Mouse (Mus musculus) hindbrain, embryonic 11.5 days (tissue): ENCODE data around the gene Rnf166. TPM values are rescaled to one million over a fixed set of nuclear protein-coding genes. Genes with fewer than 3 reads are reported as not detected.

Source experiments
- ATAC-seq: fragments of 200-750 bp; cut with Nextera tagmentation; 2 replicates; pipeline ENCODE4 v1.8.0; 2017; ENCODE audit warnings: mild to moderate bottlenecking, moderate TSS enrichment, moderate library complexity; ENCODE audit not compliant: low FRiP score
- DNase-seq: peaks from one replicate; pipeline ENCODE4 v3.0.0-alpha.2; 2015; ENCODE audit warnings: low spot score
- H3K27ac ChIP-seq: fragments of 300-500 bp; sonication (generic); 2 replicates; pipeline ENCODE4 v1.5.1; 2014; ENCODE audit warnings: mild to moderate bottlenecking, low read depth, low read length
- H3K27me3 ChIP-seq: fragments of 300-500 bp; sonication (generic); 2 replicates; pipeline ENCODE4 v1.6.1; 2014; ENCODE audit warnings: mild to moderate bottlenecking, low read length, moderate library complexity, mixed read lengths; ENCODE audit not compliant: control insufficient read depth, insufficient read depth
- H3K36me3 ChIP-seq: fragments of 300-500 bp; sonication (generic); 2 replicates; pipeline ENCODE4 v1.6.1; 2014; ENCODE audit warnings: mild to moderate bottlenecking, low read length, moderate library complexity, mixed read lengths; ENCODE audit not compliant: control insufficient read depth, insufficient read depth
- H3K4me1 ChIP-seq: fragments of 300-500 bp; sonication (generic); replicated peaks from 2 replicates; pipeline ENCODE4 v1.6.1; 2014; ENCODE audit warnings: low read length, mixed read lengths; ENCODE audit not compliant: control insufficient read depth, insufficient read depth
- H3K4me2 ChIP-seq: fragments of 300-500 bp; sonication (generic); replicated peaks from 2 replicates; pipeline ENCODE4 v1.6.1; 2014; ENCODE audit warnings: mild to moderate bottlenecking, low read depth, low read length
- H3K4me3 ChIP-seq: fragments of 300-500 bp; sonication (generic); 2 replicates; pipeline ENCODE4 v1.5.1; 2014; ENCODE audit warnings: low read depth, low read length
- H3K9ac ChIP-seq: fragments of 300-500 bp; sonication (generic); 2 replicates; pipeline ENCODE4 v1.6.1; 2014; ENCODE audit warnings: low read depth, low read length
- H3K9me3 ChIP-seq: fragments of 300-500 bp; sonication (generic); 2 replicates; pipeline ENCODE4 v1.6.1; 2016; ENCODE audit warnings: low read length; ENCODE audit not compliant: control insufficient read depth
- WGBS: fragments of 180-500 bp; shearing (Covaris S2); extraction: QIAGEN DNeasy Blood & Tissue Kit; methylation state at CpG from one replicate; pipeline ENCODE4 v1.1.7; 2014; 5-methylcytosine and 5-hydroxymethylcytosine counted together
- polyA plus RNA-seq: library from polyadenylated mRNA; unstranded; fragments of >200 nt; fragmentation: Nextera tagmentation; extraction: Ambion mirVana; gene quantifications from 2 replicates; pipeline ENCODE4 v1.2.1, GENCODE M21; 2014

Gene Rnf166
- polyA plus RNA-seq, 1 experiment from 2014 or later = 24.2 TPM

- WGBS = 73% methylated on average over 3 of the region's 3 CpGs
- H3K4me3 ChIP-seq = no peak overlapping the region
These were observed 45.2 kb downstream of the Rnf166 start for GRCm38 (mm10) chr8:122430646-122431045.

GRCm38 (mm10) chr8:122430058-122430636 is 45.7 kb downstream of the Rnf166 start:
- H3K27me3 ChIP-seq = no peaks in the 10 kb centered on the region
- H3K4me3 ChIP-seq = no peak overlapping the region
- no peaks in the 10 kb centered on the region for H3K36me3 ChIP-seq
- no peak overlapping the region for H3K4me2 ChIP-seq
- no peaks in the 10 kb centered on the region for H3K9me3 ChIP-seq
- peaks cover 11% of the 10 kb centered on the region; the same call in 1 of the 2 replicates for H3K4me1 ChIP-seq
- H3K9ac ChIP-seq = no peak overlapping the region
- no peak for ATAC-seq
- WGBS = 87% methylated on average over 10 of the region's 10 CpGs
- no peak overlapping the region for H3K27ac ChIP-seq
- DNase-seq = no peak

More at GRCm38 (mm10) chr8:122430646-122431045, 45.2 kb downstream of the Rnf166 start:
- ATAC-seq (no peak), DNase-seq (no peak)
- no peak overlapping the region for H3K9ac ChIP-seq
- no peaks in the 10 kb centered on the region for H3K9me3 ChIP-seq
- no peak overlapping the region for H3K4me2 ChIP-seq
- no peaks in the 10 kb centered on the region for H3K27me3 ChIP-seq
- H3K27ac ChIP-seq = no peak overlapping the region
- H3K4me1 ChIP-seq = peaks cover 11% of the 10 kb centered on the region; the same call in 1 of the 2 replicates
- 0 out of 2 replicates have a peak, but pooled peaks cover 4% of the 10 kb centered on the region for H3K36me3 ChIP-seq

- H3K4me2 ChIP-seq = no peak overlapping the region
- no peaks in the 10 kb centered on the region for H3K27me3 ChIP-seq
- H3K36me3 ChIP-seq = no peaks in the 10 kb centered on the region
- H3K4me1 ChIP-seq = peaks cover 11% of the 10 kb centered on the region; the same call in 1 of the 2 replicates
- H3K4me3 ChIP-seq = no peak overlapping the region
- 87% methylated on average over 9 of the region's 9 CpGs for WGBS
- DNase-seq (no peak), ATAC-seq (no peak)
- H3K27ac ChIP-seq = no peak overlapping the region
- H3K9me3 ChIP-seq = no peaks in the 10 kb centered on the region
- no peak overlapping the region for H3K9ac ChIP-seq
These were observed 47.7 kb downstream of the Rnf166 start for GRCm38 (mm10) chr8:122428163-122428562.

- DNase-seq = no peak
- no peaks in the 10 kb centered on the region for H3K36me3 ChIP-seq
These were observed 48.3 kb downstream of the Rnf166 start for GRCm38 (mm10) chr8:122427607-122428006.

GRCm38 (mm10) chr8:122426145-122426544 is 49.7 kb downstream of the Rnf166 start:
- WGBS = 82% methylated on average over 9 of the region's 9 CpGs
- ATAC-seq (no peak), DNase-seq (no peak)
- Histone ChIP-seq H3K4me3 (no peak overlapping the region), H3K27me3 (no peaks in the 10 kb centered on the region), H3K9ac (no peak overlapping the region), H3K27ac (no peak overlapping the region), H3K9me3 (no peaks in the 10 kb centered on the region), H3K36me3 (no peaks in the 10 kb centered on the region), H3K4me2 (no peak overlapping the region), H3K4me1 (no peaks in the 10 kb centered on the region)

More at GRCm38 (mm10) chr8:122427607-122428006, 48.3 kb downstream of the Rnf166 start:
- no peak overlapping the region for H3K27ac ChIP-seq
- no peak for ATAC-seq
- H3K9me3 ChIP-seq = no peaks in the 10 kb centered on the region
- 90% methylated on average over 7 of the region's 7 CpGs for WGBS
- no peak overlapping the region for H3K9ac ChIP-seq
- no peak overlapping the region for H3K4me2 ChIP-seq
- H3K4me1 ChIP-seq = peaks cover 8% of the 10 kb centered on the region; the same call in 1 of the 2 replicates
- no peaks in the 10 kb centered on the region for H3K27me3 ChIP-seq
- H3K4me3 ChIP-seq = no peak overlapping the region

GRCm38 (mm10) chr8:122423659-122424058 is 52.2 kb downstream of the Rnf166 start:
- Histone ChIP-seq H3K4me1 (no peaks in the 10 kb centered on the region), H3K27me3 (no peaks in the 10 kb centered on the region), H3K9me3 (no peaks in the 10 kb centered on the region), H3K4me2 (no peak overlapping the region), H3K9ac (no peak overlapping the region), H3K27ac (no peak overlapping the region), H3K4me3 (no peak overlapping the region), H3K36me3 (no peaks in the 10 kb centered on the region)
- no peak for ATAC-seq
- no peak for DNase-seq
- WGBS = 57% methylated on average over 5 of the region's 5 CpGs

- ATAC-seq = no peak
- H3K4me3 ChIP-seq = no peak overlapping the region
These were observed 52.6 kb downstream of the Rnf166 start for GRCm38 (mm10) chr8:122423217-122423616.

GRCm38 (mm10) chr8:122421376-122422070 is 54.3 kb downstream of the Rnf166 start, which contains the start of gene Il17c:
TSS of gene Il17c (plus strand) at chr8:122422020.
- Histone ChIP-seq H3K4me3 (no peak within 1 kb of the TSS), H3K27ac (no peak within 1 kb of the TSS), H3K9ac (no peak within 1 kb of the TSS), H3K36me3 (peaks cover 4% of the 10 kb centered on the region), H3K4me2 (no peak within 1 kb of the TSS), H3K4me1 (no peaks in the 10 kb centered on the region), H3K27me3 (no peaks in the 10 kb centered on the region), H3K9me3 (no peaks in the 10 kb centered on the region)
- DNase-seq (no peak), ATAC-seq (no peak)
- WGBS = 84% methylated on average over 14 of the region's 14 CpGs

More at GRCm38 (mm10) chr8:122423217-122423616, 52.6 kb downstream of the Rnf166 start:
- Histone ChIP-seq H3K36me3 (no peaks in the 10 kb centered on the region; the same call in 1 of the 2 replicates), H3K27me3 (no peaks in the 10 kb centered on the region), H3K4me1 (no peaks in the 10 kb centered on the region), H3K4me2 (no peak overlapping the region), H3K9me3 (no peaks in the 10 kb centered on the region), H3K9ac (no peak overlapping the region), H3K27ac (no peak overlapping the region)
- no peak for DNase-seq
- 89% methylated on average over 24 of the region's 24 CpGs for WGBS
